In genomic region chr4:135896157-135896556, GRCm38 (mm10) we compare ENCODE assay signal across 16 mouse cellular contexts. TPM values are rescaled to one million over a fixed set of nuclear protein-coding genes. Genes with fewer than 3 reads are reported as not detected.
A peak's percentile ranks its signal among the peaks of the same experiment; 100 is the strongest.
DNase-seq lines count a peak whose midpoint lies in the region; ATAC-seq lines count a peak whose summit lies in the region.
"Had no signal": no experiment of that assay in that cellular context is flagged by ENCODE, and none has a peak within 500 bp of the region (broad histone marks: within the 10 kb centered on the region; RNA-seq: fewer than 3 reads in every experiment).

No protein-coding gene starts in this region.

- peaks cover 11% of the 10 kb centered on the region for H3K4me1 ChIP-seq in heart, embryonic 15.5 days (replicated peaks)
- peaks cover 69% of the 10 kb centered on the region for H3K4me1 ChIP-seq in liver, embryonic 15.5 days (replicated peaks)

- H3K27ac ChIP-seq in heart, embryonic 15.5 days, result no peak overlapping the region
- H3K27ac ChIP-seq in liver, embryonic 15.5 days (replicated peaks), result peak overlapping the region; percentile 71
- H3K27ac ChIP-seq: embryonic facial prominence, embryonic 10.5 days had no signal

- peak overlapping the region; percentile 4; the same call in 1 of the 2 replicates for H3K4me2 ChIP-seq in heart, embryonic 15.5 days
- peak overlapping the region; percentile 61 for H3K4me2 ChIP-seq in liver, embryonic 15.5 days
- H3K4me2 ChIP-seq: midbrain, embryonic 11.5 days had no signal

- WGBS in heart, embryonic 15.5 days, result 67% methylated on average over 6 of the region's 6 CpGs
- WGBS in liver, embryonic 15.5 days (ENCODE audit: insufficient replicate concordance), result 27% methylated on average over 6 of the region's 6 CpGs

- ATAC-seq in heart, embryonic 15.5 days (replicated peaks; ENCODE audit: insufficient number of reproducible peaks, insufficient read depth, low FRiP score, low read depth), result no peak
- no peak for ATAC-seq in liver, embryonic 15.5 days (ENCODE audit: insufficient read depth)
- ATAC-seq in megakaryocyte progenitor cell, adult 5-6 weeks (replicated peaks; ENCODE audit: poor library complexity), result no peak
- ATAC-seq: forebrain, postnatal 0 days; hindbrain, embryonic 16.5 days had no signal

- no peaks in the 10 kb centered on the region for H3K36me3 ChIP-seq in heart, embryonic 15.5 days
- no peaks in the 10 kb centered on the region for H3K36me3 ChIP-seq in liver, embryonic 15.5 days (replicated peaks)
- H3K36me3 ChIP-seq: embryonic facial prominence, embryonic 10.5 days had no signal

- no peak overlapping the region for H3K4me3 ChIP-seq in heart, embryonic 15.5 days
- peak overlapping the region; percentile 40 for H3K4me3 ChIP-seq in liver, embryonic 15.5 days (replicated peaks)
- H3K4me3 ChIP-seq: embryonic facial prominence, embryonic 10.5 days had no signal

- H3K9me3 ChIP-seq in heart, embryonic 15.5 days (replicated peaks), result no peaks in the 10 kb centered on the region
- no peaks in the 10 kb centered on the region for H3K9me3 ChIP-seq in liver, embryonic 15.5 days (replicated peaks)
- H3K9me3 ChIP-seq: embryonic facial prominence, embryonic 10.5 days had no signal

- no peaks in the 10 kb centered on the region for H3K27me3 ChIP-seq in heart, embryonic 15.5 days
- no peaks in the 10 kb centered on the region for H3K27me3 ChIP-seq in liver, embryonic 15.5 days

- H3K9ac ChIP-seq in heart, embryonic 15.5 days, result no peak overlapping the region
- peak overlapping the region; percentile 6; the same call in 1 of the 2 replicates for H3K9ac ChIP-seq in liver, embryonic 15.5 days
- H3K9ac ChIP-seq: forebrain, postnatal 0 days had no signal

- no peak for DNase-seq in heart, adult 11 months
- peak; percentile 43 for DNase-seq in thymus, postnatal 4 days
- DNase-seq in thymus, postnatal 36 days, result no peak
- DNase-seq in left cerebral cortex, adult 9 months (ENCODE audit: low spot score in 2 of 2), result no peak
- no peak for DNase-seq in frontal cortex, postnatal 10 days (ENCODE audit: low spot score in 2 of 2)
- DNase-seq: adrenal gland, postnatal 14 days; cerebellum, postnatal 10 days; forebrain, postnatal 0 days; gastrocnemius, postnatal 10 days; right cerebral cortex, adult 18-20 months had no signal

RNA-seq across cellular contexts. Expression of gene Cnr2, which starts 1.0 kb away (rescaled TPM):
- 0.49 and 0.55 TPM in 2 replicates for polyA plus RNA-seq in heart, embryonic 15.5 days (2015; fragmentation: Nextera tagmentation; extraction: Ambion mirVana)
- 2.8 and 3.0 TPM in 2 replicates for polyA plus RNA-seq in liver, embryonic 15.5 days (2015; fragmentation: Nextera tagmentation; extraction: Ambion mirVana)
- 6.5 and 7.0 TPM in 2 replicates for total RNA-seq in megakaryocyte progenitor cell, adult 5-6 weeks (2015)
- 5.2 and 6.7 TPM in 2 replicates for total RNA-seq in megakaryocyte progenitor cell, adult 5-6 weeks (2017)

RNA-seq across cellular contexts. Expression of gene Pnrc2, which starts 22.5 kb away (rescaled TPM):
- polyA plus RNA-seq in heart, embryonic 15.5 days (2015; fragmentation: Nextera tagmentation; extraction: Ambion mirVana), result 123 and 130 TPM in 2 replicates
- 77.1 and 78.3 TPM in 2 replicates for polyA plus RNA-seq in liver, embryonic 15.5 days (2015; fragmentation: Nextera tagmentation; extraction: Ambion mirVana)
- 151 TPM in 2 replicates for total RNA-seq in megakaryocyte progenitor cell, adult 5-6 weeks (2015)
- total RNA-seq in megakaryocyte progenitor cell, adult 5-6 weeks (2017), result 131 and 154 TPM in 2 replicates

RNA-seq across cellular contexts. Expression of gene Fuca1, which starts 24.4 kb away (rescaled TPM):
- polyA plus RNA-seq in heart, embryonic 15.5 days (2015; fragmentation: Nextera tagmentation; extraction: Ambion mirVana), result 38.1 and 61.6 TPM in 2 replicates
- 24.0 and 29.4 TPM in 2 replicates for polyA plus RNA-seq in liver, embryonic 15.5 days (2015; fragmentation: Nextera tagmentation; extraction: Ambion mirVana)
- 27.9 and 39.3 TPM in 2 replicates for total RNA-seq in megakaryocyte progenitor cell, adult 5-6 weeks (2015)
- 122 and 139 TPM in 2 replicates for total RNA-seq in megakaryocyte progenitor cell, adult 5-6 weeks (2017)

RNA-seq across cellular contexts. Expression of gene Srsf10, which starts 40.6 kb away (rescaled TPM):
- polyA plus RNA-seq in heart, embryonic 15.5 days (2015; fragmentation: Nextera tagmentation; extraction: Ambion mirVana), result 127 and 131 TPM in 2 replicates
- 87.2 and 90.0 TPM in 2 replicates for polyA plus RNA-seq in liver, embryonic 15.5 days (2015; fragmentation: Nextera tagmentation; extraction: Ambion mirVana)
- 195 and 208 TPM in 2 replicates for total RNA-seq in megakaryocyte progenitor cell, adult 5-6 weeks (2015)
- 200 and 240 TPM in 2 replicates for total RNA-seq in megakaryocyte progenitor cell, adult 5-6 weeks (2017)

RNA-seq across cellular contexts. Expression of gene Hmgcl, which starts 50.1 kb away (rescaled TPM):
- 80.2 and 82.4 TPM in 2 replicates for polyA plus RNA-seq in heart, embryonic 15.5 days (2015; fragmentation: Nextera tagmentation; extraction: Ambion mirVana)
- 91.4 and 96.5 TPM in 2 replicates for polyA plus RNA-seq in liver, embryonic 15.5 days (2015; fragmentation: Nextera tagmentation; extraction: Ambion mirVana)
- total RNA-seq in megakaryocyte progenitor cell, adult 5-6 weeks (2015), result 51.4 and 52.1 TPM in 2 replicates
- total RNA-seq in megakaryocyte progenitor cell, adult 5-6 weeks (2017), result 39.7 and 48.1 TPM in 2 replicates
